Mouse (Mus musculus) thymus, adult 2 months (tissue): Measurements from ENCODE around the gene Smbd1. TPM values are rescaled to one million over a fixed set of nuclear protein-coding genes. Genes with fewer than 3 reads are reported as not detected.

Experiments used
- DNase-seq: peaks from one replicate; pipeline ENCODE4 v3.0.0; 2021
- H3K27ac ChIP-seq: fragments of 200-500 bp; 2 replicates; pipeline ENCODE4 v1.5.1; 2012; ENCODE audit warnings: low read length, control low read depth; ENCODE audit not compliant: control insufficient read depth, insufficient read depth
- H3K27me3 ChIP-seq: fragments of 200-500 bp; 2 replicates; pipeline ENCODE4 v1.6.1; 2012; ENCODE audit warnings: mild to moderate bottlenecking, low read length, moderate library complexity, mixed read lengths; ENCODE audit not compliant: control insufficient read depth, insufficient read depth
- H3K36me3 ChIP-seq: fragments of 200-500 bp; 2 replicates; pipeline ENCODE4 v1.6.1; 2012; ENCODE audit warnings: mild to moderate bottlenecking, low read length, moderate library complexity; ENCODE audit not compliant: control insufficient read depth, insufficient read depth
- H3K4me1 ChIP-seq: fragments of 200-500 bp; replicated peaks from 2 replicates; pipeline ENCODE4 v1.6.1; 2012; ENCODE audit warnings: low read length; ENCODE audit not compliant: control insufficient read depth, insufficient read depth
- H3K4me3 ChIP-seq: fragments of 200-500 bp; 2 replicates; pipeline ENCODE4 v1.5.1; 2012; ENCODE audit warnings: mild to moderate bottlenecking, low read length, control low read depth, moderate library complexity; ENCODE audit not compliant: control insufficient read depth, insufficient read depth
- CTCF ChIP-seq: fragments of 200-500 bp; IDR thresholded peaks from 2 replicates; pipeline ENCODE4 v1.5.1; 2012; ENCODE audit warnings: mild to moderate bottlenecking, control low read depth, low read length, moderate library complexity, borderline replicate concordance; ENCODE audit not compliant: control insufficient read depth, poor library complexity, insufficient read depth; ENCODE audit errors: extremely low read depth
- POLR2A ChIP-seq: fragments of 200-500 bp; IDR thresholded peaks from 2 replicates; pipeline ENCODE4 v1.6.1; 2012; ENCODE audit warnings: mild to moderate bottlenecking, low read length, control low read depth, moderate library complexity; ENCODE audit not compliant: control insufficient read depth, poor library complexity, insufficient read depth; ENCODE audit errors: extremely low read depth
- WGBS: fragments of 180-500 bp; shearing (Covaris S2); methylation state at CpG from one replicate; pipeline ENCODE4 v1.1.7; 2018; 5-methylcytosine and 5-hydroxymethylcytosine counted together
- polyA plus RNA-seq: library from polyadenylated mRNA; depleted of rRNA; stranded (reverse); fragments of >200 nt; gene quantifications from 2 replicates; pipeline ENCODE4 v1.2.3, GENCODE M21; 2012

Smbd1 gene
- polyA plus RNA-seq, 1 experiment = 0.18 TPM

GRCm38 (mm10) chr16:32795177-32795576 lies 15.1 kb downstream of the Smbd1 start:
- Histone ChIP-seq H3K4me3 (no peak overlapping the region), H3K27ac (no peak overlapping the region), H3K36me3 (no peaks in the 10 kb centered on the region), H3K4me1 (no peaks in the 10 kb centered on the region), H3K27me3 (no peaks in the 10 kb centered on the region)
- TF ChIP-seq POLR2A = no peak
- no peak for TF ChIP-seq CTCF
- WGBS = 86% methylated on average over 1 of the region's 1 CpGs
- DNase-seq = no peak

- WGBS = 90% methylated on average over 5 of the region's 5 CpGs
- no peak for TF ChIP-seq CTCF
- no peak for TF ChIP-seq POLR2A
These were observed 20.2 kb downstream of the Smbd1 start for GRCm38 (mm10) chr16:32790056-32790455.

GRCm38 (mm10) chr16:32784840-32785239 lies 25.4 kb downstream of the Smbd1 start:
- Histone ChIP-seq H3K4me1 (no peaks in the 10 kb centered on the region), H3K27ac (no peak overlapping the region), H3K27me3 (no peaks in the 10 kb centered on the region), H3K36me3 (no peaks in the 10 kb centered on the region), H3K4me3 (no peak overlapping the region)
- WGBS = 93% methylated on average over 13 of the region's 13 CpGs
- no peak for DNase-seq
- TF ChIP-seq POLR2A = no peak
- no peak for TF ChIP-seq CTCF

More at GRCm38 (mm10) chr16:32790056-32790455, 20.2 kb downstream of the Smbd1 start:
- no peak overlapping the region for H3K4me3 ChIP-seq
- no peak overlapping the region for H3K27ac ChIP-seq
- no peaks in the 10 kb centered on the region for H3K27me3 ChIP-seq
- no peaks in the 10 kb centered on the region for H3K4me1 ChIP-seq
- DNase-seq = no peak
- H3K36me3 ChIP-seq = no peaks in the 10 kb centered on the region

- Histone ChIP-seq H3K4me3 (no peak overlapping the region), H3K27ac (no peak overlapping the region), H3K36me3 (no peaks in the 10 kb centered on the region), H3K27me3 (no peaks in the 10 kb centered on the region), H3K4me1 (no peaks in the 10 kb centered on the region)
- TF ChIP-seq POLR2A (no peak), CTCF (no peak)
- WGBS = 56% methylated on average over 5 of the region's 5 CpGs
- no peak for DNase-seq
These were observed 26.8 kb downstream of the Smbd1 start for GRCm38 (mm10) chr16:32783324-32784062.

- H3K27ac ChIP-seq = no peak overlapping the region
- H3K4me1 ChIP-seq = no peaks in the 10 kb centered on the region
- no peak overlapping the region for H3K4me3 ChIP-seq
- no peak for TF ChIP-seq POLR2A
- TF ChIP-seq CTCF = no peak
- 90% methylated on average over 8 of the region's 8 CpGs for WGBS
- DNase-seq = no peak
- no peaks in the 10 kb centered on the region for H3K36me3 ChIP-seq
- H3K27me3 ChIP-seq = no peaks in the 10 kb centered on the region
These were observed 31.3 kb downstream of the Smbd1 start for GRCm38 (mm10) chr16:32778956-32779355.

GRCm38 (mm10) chr16:32776676-32777075 lies 33.6 kb downstream of the Smbd1 start:
- no peak for DNase-seq
- Histone ChIP-seq H3K27me3 (no peaks in the 10 kb centered on the region), H3K36me3 (no peaks in the 10 kb centered on the region), H3K27ac (no peak overlapping the region), H3K4me1 (no peaks in the 10 kb centered on the region), H3K4me3 (no peak overlapping the region)
- 47% methylated on average over 10 of the region's 10 CpGs for WGBS
- TF ChIP-seq POLR2A (no peak), CTCF (no peak)

- no peaks in the 10 kb centered on the region for H3K27me3 ChIP-seq
- TF ChIP-seq CTCF (no peak), POLR2A (no peak)
- H3K36me3 ChIP-seq = no peaks in the 10 kb centered on the region
- 98% methylated on average over 7 of the region's 7 CpGs for WGBS
- no peak for DNase-seq
- no peak overlapping the region for H3K27ac ChIP-seq
- no peak overlapping the region for H3K4me3 ChIP-seq
- no peaks in the 10 kb centered on the region for H3K4me1 ChIP-seq
These were observed 43.4 kb downstream of the Smbd1 start for GRCm38 (mm10) chr16:32766904-32767303.
